Comparison of ENCODE assay signal across 10 mouse cellular contexts in the genomic region with DNA sequence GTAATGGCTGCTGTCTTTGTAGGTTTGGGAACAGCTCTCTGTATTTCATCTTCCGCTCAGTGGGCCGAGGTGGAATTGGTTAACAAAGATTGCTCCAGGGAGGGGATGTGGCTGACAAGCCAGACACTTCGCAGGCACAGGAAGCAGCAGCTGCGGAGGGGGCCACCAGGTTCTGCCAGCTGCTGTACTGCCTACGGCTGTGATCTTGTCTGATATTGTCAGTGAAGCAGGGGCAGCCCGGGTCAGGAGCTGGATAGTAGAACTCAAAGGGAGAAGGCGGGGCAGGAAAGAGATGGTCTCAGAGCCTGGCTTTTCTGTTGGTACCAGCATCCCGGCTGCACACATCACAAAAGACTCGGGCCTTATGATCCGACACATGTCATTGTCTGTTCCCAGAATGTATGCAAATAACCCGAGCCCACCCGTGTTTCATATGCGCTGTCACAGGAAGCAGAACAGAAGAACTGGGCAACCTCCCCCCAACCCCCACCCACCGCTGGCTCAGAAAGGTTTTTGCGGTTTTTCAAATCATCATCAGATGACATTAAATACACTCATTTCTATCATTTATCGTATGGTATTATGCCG. TPM values are rescaled to one million over a fixed set of nuclear protein-coding genes. Genes with fewer than 3 reads are reported as not detected.
DNase-seq lines count a peak whose midpoint lies in the region; ATAC-seq and TF ChIP-seq lines count a peak whose summit lies in the region.
"Had no signal": no experiment of that assay in that cellular context is flagged by ENCODE, and none has a peak within 500 bp of the region (broad histone marks: within the 10 kb centered on the region; RNA-seq: fewer than 3 reads in every experiment).

No protein-coding gene starts in this region.

- TF ChIP-seq CTCF in stomach, postnatal 0 days (IDR thresholded peaks at IDR 0.05; ENCODE audit: low read depth), result no peak

- H3K27ac ChIP-seq in stomach, embryonic 15.5 days, result no peak overlapping the region
- no peak overlapping the region for H3K27ac ChIP-seq in stomach, postnatal 0 days (replicated peaks)
- H3K27ac ChIP-seq in hindbrain, embryonic 16.5 days (ENCODE audit: low read depth, low read length), result peak overlapping the region; percentile 57

- ATAC-seq in stomach, embryonic 15.5 days (ENCODE audit: insufficient read depth, low FRiP score, low read depth), result 0 out of 2 replicates have a peak, but pooled peaks have one; percentile 45
- no peak for ATAC-seq in stomach, postnatal 0 days (ENCODE audit: low FRiP score, low TSS enrichment)
- ATAC-seq in hindbrain, embryonic 16.5 days, result peak; percentile 60; the same call in 1 of the 2 replicates

- peak overlapping the region; percentile 8; the same call in 1 of the 2 replicates for H3K4me2 ChIP-seq in stomach, embryonic 15.5 days
- no peak overlapping the region for H3K4me2 ChIP-seq in stomach, postnatal 0 days (replicated peaks; ENCODE audit: low read depth)
- H3K4me2 ChIP-seq in hindbrain, embryonic 16.5 days (ENCODE audit: low read length), result peak overlapping the region; percentile 0; the same call in 1 of the 2 replicates

- DNase-seq in adrenal gland, postnatal 25 days, result peak; percentile 25
- DNase-seq in adrenal gland, postnatal 10 days, result no peak
- no peak for DNase-seq in stomach, postnatal 0 days (ENCODE audit: low spot score)
- DNase-seq in natural killer cell, adult 2 months (ENCODE audit: low spot score in 2 of 2), result peak; percentile 38 to 65
- DNase-seq in urinary bladder, adult 18-20 months (ENCODE audit: low spot score in 2 of 2), result no peak
- no peak for DNase-seq in ovary, postnatal 36 days (ENCODE audit: low spot score)

- no peaks in the 10 kb centered on the region for H3K27me3 ChIP-seq in stomach, embryonic 15.5 days (replicated peaks)
- H3K27me3 ChIP-seq in stomach, postnatal 0 days (ENCODE audit: control insufficient read depth, insufficient read depth, low read length), result no peaks in the 10 kb centered on the region
- H3K27me3 ChIP-seq in hindbrain, embryonic 16.5 days (replicated peaks; ENCODE audit: control insufficient read depth, insufficient read depth, low read length), result no peaks in the 10 kb centered on the region

- no peaks in the 10 kb centered on the region for H3K9me3 ChIP-seq in stomach, embryonic 15.5 days
- no peaks in the 10 kb centered on the region for H3K9me3 ChIP-seq in stomach, postnatal 0 days (ENCODE audit: control insufficient read depth, low read length)
- H3K9me3 ChIP-seq in hindbrain, embryonic 16.5 days (ENCODE audit: control insufficient read depth, low read length), result no peaks in the 10 kb centered on the region
- H3K9me3 ChIP-seq: megakaryocyte, embryonic 14.5 days had no signal

- H3K36me3 ChIP-seq in stomach, embryonic 15.5 days, result no peaks in the 10 kb centered on the region
- no peaks in the 10 kb centered on the region for H3K36me3 ChIP-seq in stomach, postnatal 0 days (ENCODE audit: control insufficient read depth, insufficient read depth, low read length)
- H3K36me3 ChIP-seq in hindbrain, embryonic 16.5 days (ENCODE audit: control insufficient read depth, insufficient read depth, low read length), result no peaks in the 10 kb centered on the region

- no peak overlapping the region for H3K9ac ChIP-seq in stomach, embryonic 15.5 days
- H3K9ac ChIP-seq in stomach, postnatal 0 days (ENCODE audit: low read length), result no peak overlapping the region
- no peak overlapping the region for H3K9ac ChIP-seq in hindbrain, embryonic 16.5 days (ENCODE audit: low read depth, low read length)

- H3K4me3 ChIP-seq in stomach, embryonic 15.5 days (replicated peaks), result no peak overlapping the region
- H3K4me3 ChIP-seq in stomach, postnatal 0 days (ENCODE audit: low read depth, low read length), result no peak overlapping the region
- H3K4me3 ChIP-seq in hindbrain, embryonic 16.5 days (ENCODE audit: low read length), result no peak overlapping the region
- H3K4me3 ChIP-seq: megakaryocyte, embryonic 14.5 days had no signal

- 42% methylated on average over 17 of the region's 17 CpGs for WGBS in stomach, embryonic 15.5 days
- WGBS in stomach, postnatal 0 days, result 46% methylated on average over 17 of the region's 17 CpGs
- WGBS in hindbrain, embryonic 16.5 days, result 16% methylated on average over 17 of the region's 17 CpGs

- H3K4me1 ChIP-seq in stomach, embryonic 15.5 days, result peaks cover 18% of the 10 kb centered on the region
- H3K4me1 ChIP-seq in stomach, postnatal 0 days (replicated peaks; ENCODE audit: control insufficient read depth, insufficient read depth), result no peaks in the 10 kb centered on the region
- peaks cover 36% of the 10 kb centered on the region for H3K4me1 ChIP-seq in hindbrain, embryonic 16.5 days (ENCODE audit: control insufficient read depth, insufficient read depth, low read depth, low read length)

- TF ChIP-seq EP300 in stomach, postnatal 0 days (optimal IDR thresholded peaks at IDR 0.05), result no peak

RNA-seq across cellular contexts. Expression of gene Pipox, which starts 6.4 kb away (rescaled TPM):
- total RNA-seq in adrenal gland, postnatal 25 days (2021), result 3.8 and 4.6 TPM in 2 replicates
- 10 to 100 TPM; 14.0 to 25.8 TPM for total RNA-seq in adrenal gland, postnatal 10 days (2021)
- 16.4 and 23.3 TPM in 2 replicates for polyA plus RNA-seq in stomach, embryonic 15.5 days (2015; fragmentation: Nextera tagmentation; extraction: Ambion mirVana)
- 8.4 and 10.1 TPM in 2 replicates for polyA plus RNA-seq in stomach, postnatal 0 days (2015; fragmentation: Nextera tagmentation; extraction: Ambion mirVana)
- 5.9 and 7.7 TPM in 2 replicates for polyA plus RNA-seq in hindbrain, embryonic 16.5 days (2015; fragmentation: Nextera tagmentation; extraction: Ambion mirVana)
- polyA plus RNA-seq: C2C12 had no signal

RNA-seq across cellular contexts. Expression of gene Sez6, which starts 43.1 kb away (rescaled TPM):
- 2.0 and 2.7 TPM in 2 replicates for total RNA-seq in adrenal gland, postnatal 25 days (2021)
- total RNA-seq in adrenal gland, postnatal 10 days (2021), result 1 to 10 TPM; 2.5 to 3.6 TPM
- 1.7 and 1.8 TPM in 2 replicates for polyA plus RNA-seq in stomach, embryonic 15.5 days (2015; fragmentation: Nextera tagmentation; extraction: Ambion mirVana)
- polyA plus RNA-seq in stomach, postnatal 0 days (2015; fragmentation: Nextera tagmentation; extraction: Ambion mirVana), result 1.2 and 1.4 TPM in 2 replicates
- 132 and 156 TPM in 2 replicates for polyA plus RNA-seq in hindbrain, embryonic 16.5 days (2015; fragmentation: Nextera tagmentation; extraction: Ambion mirVana)
- polyA plus RNA-seq: C2C12 had no signal

Comparison
In these comparisons a context has a peak if more than half of its experiments do, and no peak if none do; other contexts are left out.
1. DNase-seq: peak in adrenal gland, postnatal 25 days (single experiment) and natural killer cell, adult 2 months (2 of 2); none in adrenal gland, postnatal 10 days (single experiment), stomach, postnatal 0 days (single experiment), urinary bladder, adult 18-20 months (0 of 2) and ovary, postnatal 36 days (single experiment).
2. RNA of gene Sez6, which starts 43.1 kb away (polyA plus RNA-seq): 132 to 156 TPM in hindbrain, embryonic 16.5 days; 1.7 to 1.8 TPM in stomach, embryonic 15.5 days and 1.2 to 1.4 TPM in stomach, postnatal 0 days; every median in the first group is over 10 times any median in the second.